Mouse (Mus musculus): ENCODE measurements around the gene Srpr.

- TF ChIP-seq CTCF (IDR thresholded peaks at IDR 0.05; ENCODE audit: low read depth, low read length) (no peak), POLR2A (IDR thresholded peaks at IDR 0.05; ENCODE audit: borderline replicate concordance, low read depth, low read length) (no peak)
Observed at GRCm38 (mm10) chr9:35235996-35236395, 36.0 kb downstream of the Srpr start.

Measured in bone marrow macrophage, adult 2 months (primary cell).